Mouse (Mus musculus) ES-Bruce4 (cell line): ENCODE results near the gene Lbx2. TPM values are rescaled to one million over a fixed set of nuclear protein-coding genes. Genes with fewer than 3 reads are reported as not detected.
A peak's percentile ranks its signal among the peaks of the same experiment; 100 is the strongest.

Experiments
- H3K27ac ChIP-seq: 2 replicates; pipeline ENCODE4 v1.5.1; 2012; ENCODE audit warnings: low read length, inconsistent platforms; ENCODE audit not compliant: insufficient read depth
- H3K27me3 ChIP-seq: 2 replicates; pipeline ENCODE4 v1.6.1; 2012; ENCODE audit warnings: mild to moderate bottlenecking, low read length, inconsistent platforms; ENCODE audit not compliant: control insufficient read depth, poor library complexity, insufficient read depth, severe bottlenecking
- H3K36me3 ChIP-seq: 2 replicates; pipeline ENCODE4 v1.6.1; 2012; ENCODE audit warnings: inconsistent platforms, mild to moderate bottlenecking, low read length, moderate library complexity; ENCODE audit not compliant: control insufficient read depth, poor library complexity, insufficient read depth, severe bottlenecking
- H3K4me1 ChIP-seq: one replicate; pipeline ENCODE4 v1.8.1; 2011; ENCODE audit warnings: low read length; ENCODE audit not compliant: control insufficient read depth, insufficient read depth
- H3K4me3 ChIP-seq: 2 replicates; pipeline ENCODE4 v1.5.1; 2011; ENCODE audit warnings: low read depth, mild to moderate bottlenecking, low read length
- H3K9ac ChIP-seq: 2 replicates; pipeline ENCODE4 v1.6.1; 2012; ENCODE audit warnings: low read depth, mild to moderate bottlenecking, inconsistent platforms; ENCODE audit not compliant: poor library complexity, severe bottlenecking
- H3K9me3 ChIP-seq: replicated peaks from 2 replicates; pipeline ENCODE4 v1.6.1; 2012; ENCODE audit warnings: mild to moderate bottlenecking, low read length, inconsistent platforms; ENCODE audit not compliant: control insufficient read depth, poor library complexity, insufficient read depth, severe bottlenecking
- CTCF ChIP-seq: IDR thresholded peaks from one replicate; pipeline ENCODE4 v1.8.1; 2011; ENCODE audit warnings: low read depth, low read length
- EP300 ChIP-seq: IDR thresholded peaks from 2 replicates; pipeline ENCODE4 v1.6.1; 2011; ENCODE audit warnings: low read depth, low read length; ENCODE audit not compliant: insufficient read depth
- POLR2A ChIP-seq: IDR thresholded peaks from one replicate; pipeline ENCODE4 v1.8.1; 2011; ENCODE audit warnings: low read length; ENCODE audit not compliant: insufficient read depth
- polyA plus RNA-seq: library from polyadenylated mRNA; stranded (reverse); fragments of >200 nt; gene quantifications from 2 replicates; pipeline ENCODE4 v1.2.4, GENCODE M21; 2011; ENCODE audit warnings: low read depth; ENCODE audit not compliant: missing spikeins, insufficient read depth, insufficient read length

Gene Lbx2
- not detected in 2 replicates for polyA plus RNA-seq

DNA sequence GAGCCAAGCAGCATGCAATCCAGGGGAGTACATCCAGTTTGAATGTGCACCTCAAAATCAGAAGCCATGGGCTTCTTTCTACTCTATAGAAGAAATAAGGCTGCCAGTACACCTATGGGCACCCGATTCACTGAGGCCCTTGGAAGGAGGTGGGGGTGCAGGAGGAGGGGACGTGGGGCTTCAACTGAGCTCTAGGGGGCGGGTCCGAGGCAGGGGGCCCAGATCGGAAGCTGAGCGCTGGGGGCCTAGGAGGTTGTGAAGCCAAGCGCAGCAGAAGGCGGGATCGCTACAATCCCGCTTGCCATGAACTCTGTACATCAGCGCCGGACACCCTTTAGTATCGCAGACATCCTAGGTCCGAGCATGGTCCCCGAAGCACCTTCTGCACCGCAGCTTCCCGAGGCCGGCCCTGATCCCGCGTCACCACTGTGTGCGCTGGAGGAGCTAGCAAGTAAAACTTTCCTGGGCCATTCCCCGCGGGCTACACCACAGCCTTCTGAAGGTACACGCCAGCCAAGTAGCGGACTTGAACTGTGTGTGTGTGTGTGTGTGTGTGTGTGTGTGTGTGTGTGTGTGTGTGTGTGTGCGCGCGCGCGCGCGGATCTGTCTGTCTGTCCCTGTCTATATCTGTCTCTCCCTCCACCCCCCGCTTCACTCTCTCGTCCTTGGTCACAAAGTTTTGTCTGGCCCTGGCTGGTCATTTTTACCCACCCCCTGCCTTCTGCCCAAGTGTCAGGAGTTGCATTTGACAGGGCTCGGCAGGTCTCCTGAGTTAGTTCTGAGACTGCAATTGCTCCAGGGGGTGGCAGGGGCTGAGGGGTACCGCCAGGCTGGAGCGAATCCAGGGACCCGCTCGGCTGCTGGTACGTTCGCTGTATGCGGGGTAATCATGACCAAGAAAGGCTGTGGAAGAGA, at the start of gene Lbx2:
Gene Lbx2 (plus strand): TSS at position 247 of the 915 bp plus-strand sequence.
- H3K4me3 ChIP-seq: peak within 1 kb of the TSS; percentile 39
- peak within 1 kb of the TSS; percentile 15; the same call in 1 of the 2 replicates for H3K9ac ChIP-seq
- H3K9me3 ChIP-seq: no peaks in the 10 kb centered on the region
- no peaks in the 10 kb centered on the region for H3K27me3 ChIP-seq
- TF ChIP-seq CTCF: no peak
- no peak for TF ChIP-seq POLR2A
- TF ChIP-seq EP300: no peak
- H3K36me3 ChIP-seq: no peaks in the 10 kb centered on the region
- no peaks in the 10 kb centered on the region for H3K4me1 ChIP-seq
- no peak within 1 kb of the TSS for H3K27ac ChIP-seq

DNA sequence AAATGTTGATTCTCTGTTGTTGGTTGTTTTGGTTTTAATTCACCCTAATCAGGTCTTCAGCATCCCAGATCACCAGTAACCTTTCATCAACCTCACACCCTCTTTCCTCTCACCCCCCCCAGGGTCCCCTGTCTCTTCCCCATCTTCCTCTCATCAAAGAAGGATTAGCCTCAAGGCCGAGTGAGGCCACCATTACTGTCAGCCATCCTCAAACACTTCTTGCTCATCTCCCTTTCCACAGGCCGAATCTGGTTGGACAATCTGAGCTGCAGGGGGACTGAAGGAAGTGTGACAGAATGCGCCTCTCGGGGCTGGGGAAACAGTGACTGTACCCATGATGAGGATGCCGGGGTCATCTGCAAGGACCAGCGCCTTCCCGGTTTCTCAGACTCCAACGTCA, 49.0 kb upstream of the Lbx2 start:
- H3K27me3 ChIP-seq: no peaks in the 10 kb centered on the region
- no peaks in the 10 kb centered on the region for H3K9me3 ChIP-seq
- TF ChIP-seq EP300: no peak
- no peak for TF ChIP-seq CTCF
- TF ChIP-seq POLR2A: no peak
- H3K4me3 ChIP-seq: no peak overlapping the region
- H3K9ac ChIP-seq: no peak overlapping the region
- H3K36me3 ChIP-seq: no peaks in the 10 kb centered on the region
- no peak overlapping the region for H3K27ac ChIP-seq
- H3K4me1 ChIP-seq: peaks cover 1% of the 10 kb centered on the region

GRCm38 (mm10) chr6:83038496-83039012, 47.6 kb upstream of the Lbx2 start:
- TF ChIP-seq CTCF (no peak), EP300 (no peak), POLR2A (no peak)
- Histone ChIP-seq H3K9ac (no peak overlapping the region), H3K36me3 (no peaks in the 10 kb centered on the region), H3K4me1 (peaks cover 1% of the 10 kb centered on the region), H3K9me3 (no peaks in the 10 kb centered on the region), H3K27ac (no peak overlapping the region), H3K4me3 (no peak overlapping the region), H3K27me3 (no peaks in the 10 kb centered on the region)

- TF ChIP-seq POLR2A (no peak), EP300 (no peak), CTCF (no peak)
Measured at GRCm38 (mm10) chr6:83040601-83041000, 45.6 kb upstream of the Lbx2 start.

GRCm38 (mm10) chr6:83043561-83043960, 42.6 kb upstream of the Lbx2 start:
- H3K9me3 ChIP-seq: no peaks in the 10 kb centered on the region
- no peaks in the 10 kb centered on the region for H3K4me1 ChIP-seq
- H3K27me3 ChIP-seq: no peaks in the 10 kb centered on the region
- H3K27ac ChIP-seq: no peak overlapping the region
- H3K9ac ChIP-seq: no peak overlapping the region
- no peak overlapping the region for H3K4me3 ChIP-seq
- TF ChIP-seq CTCF (no peak), POLR2A (no peak), EP300 (no peak)
- no peaks in the 10 kb centered on the region for H3K36me3 ChIP-seq

More at GRCm38 (mm10) chr6:83040601-83041000, 45.6 kb upstream of the Lbx2 start:
- Histone ChIP-seq H3K27ac (no peak overlapping the region), H3K9me3 (no peaks in the 10 kb centered on the region), H3K36me3 (no peaks in the 10 kb centered on the region), H3K4me3 (no peak overlapping the region), H3K27me3 (no peaks in the 10 kb centered on the region), H3K9ac (no peak overlapping the region), H3K4me1 (no peaks in the 10 kb centered on the region)

DNA sequence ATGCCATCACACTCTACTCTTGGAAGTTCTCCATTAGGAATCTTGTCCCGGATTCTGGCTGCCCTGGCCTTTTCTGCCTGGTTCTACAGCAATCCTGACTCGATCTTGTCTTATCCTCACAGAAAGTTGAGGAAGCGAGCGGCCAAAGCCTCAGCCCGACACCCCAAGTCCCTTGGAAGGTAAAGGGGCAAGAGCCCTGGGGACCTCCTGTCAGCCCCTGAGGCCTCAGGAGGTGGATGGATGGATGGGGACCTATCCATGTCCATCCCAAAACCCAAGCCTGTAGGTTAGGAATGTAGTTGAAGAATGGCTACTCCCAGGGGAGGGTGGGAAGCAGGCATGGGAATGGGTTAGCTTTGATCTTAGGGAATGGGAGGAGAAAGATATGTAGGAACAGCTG, 42.2 kb upstream of the Lbx2 start:
- H3K4me3 ChIP-seq: no peak overlapping the region
- no peaks in the 10 kb centered on the region for H3K9me3 ChIP-seq
- H3K9ac ChIP-seq: no peak overlapping the region
- no peaks in the 10 kb centered on the region for H3K4me1 ChIP-seq
- H3K36me3 ChIP-seq: no peaks in the 10 kb centered on the region
- no peak overlapping the region for H3K27ac ChIP-seq
- no peak for TF ChIP-seq CTCF
- no peak for TF ChIP-seq POLR2A
- TF ChIP-seq EP300: no peak
- H3K27me3 ChIP-seq: no peaks in the 10 kb centered on the region
